Mouse (Mus musculus) v-Abl transformed pro-B cells (cell line): ENCODE data around the gene Baiap2l1.

Source experiments
- in situ Hi-C, 2 experiments: fragments of 400-800 bp; cut with MboI; formaldehyde crosslinking; loops; one replicate each; pipeline ENCODE4 v1.15.1; 2025; ENCODE audit not compliant: unreplicated experiment in 2 of 2

The Baiap2l1 gene

DNA sequence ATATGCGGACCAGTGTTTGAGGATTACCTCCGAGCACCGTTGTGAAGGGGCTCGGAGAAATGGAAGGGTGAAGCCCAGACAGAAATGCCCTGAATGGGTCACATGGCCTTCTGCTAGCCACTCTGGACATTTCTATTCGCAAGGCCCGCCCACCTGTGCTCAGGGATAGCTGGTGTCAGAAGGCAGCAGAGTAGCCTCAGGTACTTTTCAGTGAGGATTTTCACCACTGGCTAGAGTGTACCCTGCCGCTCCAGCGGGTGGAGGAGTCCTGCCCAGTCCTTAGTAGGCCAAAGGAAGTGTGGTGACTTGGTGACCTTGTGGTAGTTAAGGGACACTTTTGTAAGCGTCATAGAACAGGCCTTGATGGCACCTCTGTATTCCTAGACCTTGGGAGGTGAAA, 96.6 kb downstream of the Baiap2l1 start:
- in situ Hi-C loops, result no loop called here

DNA sequence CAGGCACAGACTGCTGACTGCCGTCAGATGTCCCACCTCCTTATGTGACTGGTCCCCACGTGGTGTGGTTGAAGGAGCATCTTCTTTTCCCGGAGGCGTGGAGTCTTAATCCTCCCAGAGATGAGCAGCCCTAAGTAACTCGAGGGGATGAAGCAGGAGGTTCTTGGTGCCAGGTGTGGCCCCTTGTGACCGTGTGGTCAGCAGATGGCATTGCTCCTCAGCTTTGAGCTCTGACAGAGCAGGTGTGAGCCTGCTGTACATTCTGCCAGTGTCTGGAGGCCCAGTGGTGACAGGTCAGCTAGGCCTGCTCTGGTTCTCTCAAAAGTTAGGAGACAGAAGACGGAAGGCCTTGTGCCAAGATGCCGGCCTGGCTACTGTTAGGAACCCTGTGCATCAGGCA, 97.4 kb downstream of the Baiap2l1 start:
- in situ Hi-C loops, result no loop called here

DNA sequence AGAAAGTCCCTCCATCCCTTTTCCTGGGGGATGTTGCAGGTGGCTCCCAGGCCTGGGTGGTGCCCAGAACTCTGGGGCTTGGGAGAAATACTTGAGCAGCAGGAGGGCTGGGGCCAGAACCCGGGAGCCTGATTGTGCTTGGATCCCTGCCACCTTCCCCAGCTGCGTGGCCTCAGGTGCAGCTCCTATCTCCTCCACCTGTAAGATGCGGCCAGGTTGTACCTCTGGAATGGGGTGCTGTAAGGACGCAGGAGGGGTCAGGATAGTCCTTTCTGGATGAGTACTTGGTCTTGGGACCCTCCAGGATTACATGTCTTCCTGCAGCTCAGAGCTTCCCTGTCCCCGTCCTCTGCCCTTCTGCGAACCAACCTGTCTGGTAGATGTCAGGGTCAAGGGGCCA, 98.7 kb downstream of the Baiap2l1 start:
- in situ Hi-C loops, result no loop called here

DNA sequence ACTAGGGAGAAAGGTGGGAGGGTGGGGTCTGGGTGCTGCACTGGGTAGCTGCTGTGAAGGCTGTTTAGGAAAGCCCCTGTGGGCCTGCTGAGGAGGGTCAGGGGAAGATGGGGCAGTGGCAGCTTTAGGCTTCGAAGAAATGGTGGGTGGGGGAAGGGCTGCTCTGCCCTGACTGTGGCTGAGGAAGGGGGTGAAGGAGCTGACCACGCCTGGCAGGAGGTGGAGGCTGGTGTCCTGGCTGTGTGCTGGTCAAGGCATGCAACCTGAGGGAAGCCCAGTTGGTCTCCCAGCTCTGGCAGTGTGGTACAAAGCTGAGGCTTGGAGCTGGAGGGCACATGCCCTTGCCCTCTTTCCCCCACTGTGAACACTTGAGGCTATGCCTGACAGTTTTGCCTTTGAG, 99.2 kb downstream of the Baiap2l1 start:
- in situ Hi-C loops, result no loop called here

DNA sequence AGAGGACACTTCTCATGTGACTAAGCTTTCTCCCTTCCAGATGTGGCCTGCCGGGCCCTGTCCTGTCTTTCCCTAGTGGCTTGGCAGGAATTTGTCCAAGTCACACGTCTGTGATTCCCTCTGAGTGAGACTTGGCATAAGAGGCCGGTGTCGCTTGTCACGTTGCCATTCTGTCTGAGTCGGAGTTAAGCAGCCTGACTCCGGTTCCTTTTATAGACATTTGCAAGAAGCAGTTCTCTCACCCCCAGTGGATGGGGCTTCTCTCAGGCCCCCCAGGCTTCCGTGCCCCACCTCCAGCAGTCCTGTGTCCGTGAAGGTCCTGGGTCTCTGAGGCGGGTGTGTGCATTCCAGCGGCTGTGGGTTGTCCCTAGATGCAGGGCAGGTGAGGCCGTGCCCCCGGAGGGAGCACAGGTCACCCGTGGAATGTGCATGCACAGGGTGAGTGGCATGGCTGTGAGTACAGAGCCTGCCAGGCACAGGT, 99.7 kb downstream of the Baiap2l1 start:
- in situ Hi-C loops, result no loop called here

DNA sequence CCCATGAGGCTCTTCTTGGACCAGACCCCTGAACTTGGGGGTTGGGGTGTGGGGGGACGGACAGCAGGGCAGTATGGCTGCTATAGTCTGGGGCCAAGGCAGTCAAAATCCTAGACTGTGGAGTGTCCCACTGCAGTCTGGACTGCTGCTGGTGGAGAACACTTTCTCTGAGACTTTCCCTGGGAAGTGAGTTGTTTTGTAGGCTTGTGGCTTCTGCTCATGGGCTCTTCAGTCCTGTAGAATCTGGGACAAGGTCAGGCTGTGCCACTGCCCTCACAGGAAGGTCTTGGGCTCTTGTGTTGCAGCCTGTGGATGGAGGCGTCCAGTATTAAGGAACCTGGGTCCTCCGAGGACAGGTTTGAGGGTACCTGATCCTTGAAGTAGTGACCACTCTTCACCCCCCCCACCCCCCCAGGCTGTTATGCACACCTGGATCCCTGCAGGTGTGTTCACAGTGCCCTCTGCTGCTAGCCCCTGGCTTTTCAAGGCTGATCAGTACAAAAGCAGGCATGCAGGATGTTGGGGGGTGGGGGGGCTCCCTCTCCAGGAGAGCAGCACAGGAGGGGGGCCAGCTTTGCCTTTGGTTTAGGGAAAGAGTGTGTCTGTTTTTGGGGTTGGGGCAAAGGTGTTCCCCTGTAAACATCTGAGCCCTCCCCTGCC, 100.3 kb downstream of the Baiap2l1 start:
- in situ Hi-C loops, result no loop called here

DNA sequence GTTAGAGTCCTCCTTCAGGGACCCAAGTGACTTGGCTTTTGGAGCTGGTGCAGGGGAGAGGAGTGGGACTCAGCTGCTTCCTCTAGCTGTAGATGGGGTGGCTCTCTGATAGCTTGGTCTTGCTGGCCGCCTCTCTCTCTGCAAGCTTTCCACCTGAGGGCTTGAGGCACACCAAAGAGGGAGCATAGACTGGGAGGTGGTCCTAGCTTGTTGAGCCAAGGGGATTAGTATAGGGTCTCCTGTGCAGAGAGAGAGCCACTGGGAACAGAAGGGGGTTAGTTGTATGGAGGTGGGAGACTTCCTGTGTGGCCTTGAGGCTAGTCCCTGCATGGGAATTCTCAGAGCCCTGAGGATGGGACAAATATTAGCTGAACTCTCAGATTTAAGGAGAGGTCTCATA, 101.0 kb downstream of the Baiap2l1 start:
- in situ Hi-C loops, result no loop called here

DNA sequence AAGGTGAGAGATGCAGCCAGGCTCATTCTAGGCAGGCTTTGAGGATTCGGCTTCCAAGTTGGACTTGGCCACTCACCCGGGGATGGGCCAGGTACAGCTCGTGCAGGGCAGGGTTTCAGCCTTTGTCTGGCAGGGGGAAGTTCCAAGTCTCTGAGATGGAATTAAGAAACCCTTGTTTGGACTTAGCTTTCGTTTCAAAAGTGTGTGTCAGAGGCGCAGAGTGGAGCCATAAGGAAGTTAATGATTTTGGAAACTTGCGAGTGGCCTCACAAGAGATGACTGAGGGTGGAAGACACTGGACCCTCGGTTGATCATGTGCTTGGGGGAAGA, 101.4 kb downstream of the Baiap2l1 start:
- in situ Hi-C loops, result no loop called here

DNA sequence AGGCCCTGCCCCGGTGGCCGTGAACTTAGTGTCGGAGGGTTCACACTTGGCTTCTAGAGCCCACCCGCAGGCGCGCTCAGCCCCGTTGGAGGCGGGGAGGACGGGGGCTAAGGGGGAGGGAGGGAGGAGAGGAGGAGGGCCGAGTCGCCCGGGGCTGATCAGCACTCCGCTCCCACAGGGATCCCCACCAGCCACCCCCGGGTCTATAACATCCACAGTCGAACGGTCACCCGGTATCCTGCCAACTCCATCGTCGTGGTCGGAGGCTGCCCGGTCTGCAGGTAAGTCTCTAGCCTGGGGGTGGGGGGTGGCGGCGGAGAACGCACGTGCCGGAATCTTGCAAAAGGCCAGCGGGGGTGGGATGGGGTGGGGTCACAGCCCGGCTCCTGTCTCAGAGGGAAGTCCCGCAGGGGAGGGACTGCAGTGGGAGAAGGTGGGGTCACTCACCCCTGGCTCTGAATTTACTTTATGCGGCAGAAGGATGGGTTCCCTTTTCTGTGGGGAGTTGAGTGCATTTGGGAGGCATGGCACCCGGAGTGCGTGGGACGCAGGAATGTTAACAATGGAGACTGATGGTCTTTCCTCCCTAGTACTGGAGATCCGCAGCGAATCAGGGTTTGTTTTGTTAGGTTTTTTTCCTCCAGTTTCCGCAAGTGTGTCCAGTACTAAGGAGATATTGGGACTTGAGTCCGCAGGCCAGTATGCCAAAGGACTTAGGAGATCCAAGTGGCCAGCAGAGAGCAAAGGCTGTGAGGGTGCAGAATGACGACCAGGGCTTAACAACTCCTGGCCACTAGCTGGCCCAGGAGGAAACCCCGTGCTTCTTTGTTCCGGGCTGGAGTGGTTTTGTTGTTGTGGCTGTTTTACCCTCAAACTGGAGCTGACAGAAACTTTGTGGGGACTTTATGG, 102.0 kb downstream of the Baiap2l1 start:
- in situ Hi-C loops, result no loop called here

DNA sequence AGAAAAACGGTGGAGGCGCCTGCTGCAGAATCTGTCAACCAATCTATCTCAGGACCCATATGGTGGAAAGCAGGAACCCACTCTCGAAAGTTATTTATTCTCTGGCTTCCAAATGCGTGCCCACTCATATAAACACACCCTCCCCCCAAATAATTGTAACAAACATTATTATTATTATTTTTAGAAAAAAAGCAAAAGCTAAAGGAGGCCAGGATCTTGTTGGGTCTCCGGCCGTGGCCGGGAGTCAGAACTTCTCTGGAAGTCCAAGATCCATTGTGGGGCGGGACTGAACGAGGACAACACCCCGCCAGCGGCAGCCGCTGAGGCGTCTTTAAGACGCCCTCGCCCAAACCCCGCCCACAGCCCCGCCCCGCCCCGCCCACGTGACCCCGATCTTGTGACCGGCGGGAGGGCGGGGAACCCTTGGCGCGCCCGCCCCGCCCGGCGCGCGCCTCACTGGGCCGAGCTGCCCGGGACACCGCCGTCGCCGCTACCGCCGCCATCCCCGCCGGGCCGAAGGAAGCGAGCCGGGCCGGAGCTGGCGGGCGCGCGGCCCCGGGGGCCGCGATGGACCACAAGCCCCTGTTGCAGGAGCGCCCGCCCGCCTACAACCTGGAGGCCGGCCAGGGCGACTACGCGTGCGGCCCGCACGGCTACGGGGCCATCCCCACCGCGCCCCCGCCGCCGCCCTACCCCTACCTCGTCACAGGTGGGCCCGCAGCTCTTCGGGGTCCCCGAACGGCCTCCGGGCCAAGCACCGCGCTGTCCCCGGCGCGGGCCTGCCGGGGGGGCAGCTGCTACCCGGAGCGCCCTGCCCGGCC, 102.9 kb downstream of the Baiap2l1 start:
- in situ Hi-C loops, result no loop called here

DNA sequence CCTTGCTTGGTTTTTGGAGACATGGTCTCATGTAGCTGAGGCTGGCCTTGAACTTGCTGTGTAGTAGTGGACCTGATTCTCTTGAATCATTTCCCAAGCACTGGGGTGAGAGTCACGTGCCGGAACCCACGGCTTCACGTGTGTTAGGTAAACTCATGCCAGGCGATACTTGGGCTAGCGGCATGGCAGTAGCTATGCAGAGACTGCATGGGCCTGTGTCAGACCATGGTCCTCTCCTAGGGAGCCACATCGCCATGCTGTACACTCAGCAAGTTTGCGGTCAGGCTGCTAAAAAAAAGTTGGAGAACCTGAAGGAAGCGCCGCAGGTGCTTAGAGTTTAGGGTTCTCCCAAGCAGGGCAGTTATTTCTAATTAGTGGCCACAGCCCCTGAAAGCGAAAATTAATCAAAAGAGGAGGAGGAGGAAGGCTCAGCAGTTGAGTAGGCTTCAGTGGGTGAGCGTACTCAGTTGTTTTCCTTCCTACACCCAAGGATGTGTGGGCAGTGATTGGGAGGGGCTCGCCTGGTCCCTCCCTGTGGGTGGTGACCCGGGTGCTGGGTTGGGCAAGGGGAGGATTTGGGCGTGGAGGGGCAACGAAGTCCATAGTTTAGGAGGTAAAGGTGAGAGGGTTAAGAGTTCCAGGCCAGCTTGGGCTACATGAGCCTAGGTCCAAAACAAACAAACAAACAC, 103.6 kb downstream of the Baiap2l1 start:
- in situ Hi-C loops, result no loop called here

DNA sequence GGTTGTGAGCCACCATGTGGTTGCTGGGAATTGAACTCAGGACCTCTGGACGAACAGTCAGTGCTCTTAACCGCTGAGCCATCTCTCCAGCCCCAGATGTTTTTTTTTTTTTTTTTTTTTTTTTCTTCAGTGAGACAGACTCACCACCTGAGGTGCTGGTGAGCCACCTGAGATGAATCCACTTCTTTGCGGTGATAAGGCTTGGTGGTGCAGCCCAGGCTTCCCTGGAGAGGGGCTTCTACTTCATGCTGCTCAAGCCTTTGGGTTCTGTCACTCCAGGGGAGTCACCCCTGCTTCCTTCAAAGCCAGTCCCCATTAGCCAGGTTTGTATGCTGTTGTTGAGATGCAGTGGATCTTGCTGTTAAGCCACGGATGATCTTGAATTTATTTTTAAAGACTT, 104.7 kb downstream of the Baiap2l1 start:
- in situ Hi-C loops, result no loop called here

DNA sequence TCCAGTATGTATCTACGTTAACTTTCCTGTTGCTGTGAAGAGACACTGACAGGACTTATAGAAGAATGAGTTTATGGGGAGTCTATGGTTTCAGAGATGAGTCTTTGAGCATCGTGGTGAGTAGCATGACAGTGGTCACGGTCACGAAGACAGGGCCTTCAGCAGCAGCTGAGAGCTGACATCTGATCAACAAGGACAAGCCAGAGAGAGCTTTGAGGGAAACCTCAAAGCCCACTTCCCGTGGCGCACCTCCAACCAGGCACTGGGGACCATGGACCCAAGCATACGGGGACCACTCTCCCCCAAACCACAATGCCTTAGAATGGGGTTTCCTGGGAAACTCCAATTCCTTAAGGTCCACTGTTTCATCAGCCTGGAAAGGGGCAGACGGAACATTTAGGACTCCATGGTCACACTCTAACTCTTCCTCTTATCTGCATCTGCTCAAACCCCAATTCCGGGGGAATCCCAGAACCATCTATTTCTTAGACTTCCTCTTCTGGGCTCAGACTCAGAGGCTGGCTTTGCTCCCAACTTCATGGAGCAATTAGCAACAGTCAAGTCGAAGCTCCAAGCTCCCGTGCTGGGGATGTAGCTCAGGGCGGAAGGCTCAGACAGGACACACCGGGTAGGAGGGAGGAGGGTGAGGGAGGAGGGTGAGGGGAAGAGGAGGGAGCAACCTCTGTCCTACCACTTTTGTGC, 105.9 kb downstream of the Baiap2l1 start:
- in situ Hi-C loops, result no loop called here

DNA sequence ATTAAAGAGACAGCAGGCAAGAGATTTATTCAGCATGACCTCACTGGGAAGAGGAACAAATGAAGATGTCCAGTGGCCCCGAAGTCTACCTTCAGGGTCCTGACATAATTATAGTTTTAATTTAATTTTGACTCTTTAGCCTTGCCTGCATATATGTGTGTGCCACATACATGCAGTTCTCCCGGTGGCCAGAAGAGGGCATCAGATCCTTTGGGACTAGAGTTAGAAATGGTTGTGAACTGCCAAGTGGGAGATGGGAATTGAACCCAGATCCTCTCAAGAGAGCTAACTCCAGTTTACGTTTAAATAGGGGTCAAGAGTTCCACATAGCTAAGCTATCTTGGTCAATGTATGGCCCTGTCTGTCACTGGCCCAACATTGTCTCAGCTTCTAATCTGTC, 108.0 kb downstream of the Baiap2l1 start:
- in situ Hi-C loops, result no loop called here

DNA sequence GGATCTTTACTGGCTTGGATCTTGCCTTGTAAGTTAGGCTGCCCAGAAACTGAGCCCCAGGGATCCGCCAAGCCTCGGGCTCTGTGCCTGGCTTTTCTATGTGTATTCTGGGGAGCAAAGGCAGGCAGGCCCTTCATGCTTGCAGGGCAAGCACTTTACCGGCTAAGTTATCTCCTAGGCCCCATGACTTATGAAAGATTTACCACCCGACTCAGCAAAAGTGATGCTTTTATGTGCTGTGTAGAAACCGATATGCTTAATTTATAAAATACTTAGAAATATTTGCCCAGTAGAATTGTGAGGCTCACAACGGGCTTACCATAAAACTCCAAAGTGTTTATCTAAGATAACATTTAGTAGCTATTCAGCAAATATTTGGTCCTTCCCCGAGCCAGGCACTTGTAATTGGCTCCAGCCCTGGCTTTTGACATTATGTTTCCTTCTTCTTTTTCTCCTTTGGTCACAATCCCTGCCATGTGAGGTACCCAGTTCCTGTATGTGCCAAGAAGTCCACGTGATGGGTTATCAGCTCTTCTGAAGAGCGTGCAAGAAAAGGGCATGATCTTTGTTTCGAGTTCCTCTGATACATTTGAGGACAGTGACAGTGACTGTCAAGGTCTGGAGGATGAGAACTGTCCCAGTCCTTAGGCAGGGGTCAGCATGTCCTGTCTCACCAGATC, 109.9 kb downstream of the Baiap2l1 start:
- in situ Hi-C loops, result no loop called here

DNA sequence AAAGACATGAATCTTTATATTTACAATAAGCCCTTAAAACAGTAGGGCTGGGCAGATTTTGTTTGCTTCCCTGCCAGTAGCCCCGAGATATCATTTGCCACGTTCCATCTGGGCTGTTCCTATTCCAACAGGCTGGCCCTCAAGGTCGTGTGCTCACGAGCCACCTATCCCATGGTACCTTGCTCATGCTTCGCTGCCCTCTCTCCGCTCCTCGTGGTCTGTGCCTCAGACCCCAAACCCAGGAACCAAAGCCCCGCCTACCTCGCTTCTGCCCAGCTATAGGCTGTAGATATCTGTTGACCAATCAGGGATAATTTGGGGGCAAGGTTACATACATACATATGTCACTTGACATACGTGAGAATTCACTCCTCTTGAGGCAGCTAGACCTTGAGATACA, 110.6 kb downstream of the Baiap2l1 start:
- in situ Hi-C loops, result no loop called here

DNA sequence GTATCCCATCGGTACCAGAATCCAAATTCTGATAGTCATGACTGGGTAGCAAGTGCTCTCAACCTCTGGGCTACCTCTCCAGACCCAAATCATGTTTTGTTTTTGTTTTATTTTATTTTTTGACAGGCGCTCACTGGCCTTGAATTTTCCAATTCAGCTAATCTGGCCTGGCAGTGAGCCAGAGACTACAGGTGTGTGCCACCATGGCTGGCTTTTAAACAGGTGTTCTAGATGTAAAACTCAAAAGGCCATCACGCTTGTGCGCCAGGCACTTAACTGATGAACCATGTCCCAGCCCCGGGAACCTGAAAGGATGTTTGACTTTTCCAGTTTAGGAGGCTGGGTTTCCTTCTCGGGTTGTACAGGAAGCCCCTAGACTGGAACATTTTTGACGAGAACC, 111.2 kb downstream of the Baiap2l1 start:
- in situ Hi-C loops, result no loop called here

DNA sequence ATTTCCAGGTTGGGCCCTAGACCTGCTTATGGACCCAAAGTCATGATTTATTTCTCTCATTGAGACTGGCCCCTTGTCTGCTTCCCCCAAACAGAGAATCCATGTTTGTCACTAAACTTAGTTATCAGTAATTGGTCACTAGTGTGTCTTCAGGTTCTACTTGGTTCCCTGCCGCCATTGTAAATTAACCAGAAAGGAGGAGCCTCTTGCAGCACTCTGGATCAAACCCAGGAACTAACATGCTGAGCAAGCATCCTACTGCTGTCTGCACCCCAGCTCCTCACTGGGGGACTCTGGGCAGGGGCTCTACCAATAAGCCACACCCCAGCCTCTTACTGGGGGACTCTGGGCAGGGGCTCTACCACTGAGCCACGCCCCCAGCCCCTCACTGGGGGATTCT, 112.3 kb downstream of the Baiap2l1 start:
- in situ Hi-C loops, result no loop called here

DNA sequence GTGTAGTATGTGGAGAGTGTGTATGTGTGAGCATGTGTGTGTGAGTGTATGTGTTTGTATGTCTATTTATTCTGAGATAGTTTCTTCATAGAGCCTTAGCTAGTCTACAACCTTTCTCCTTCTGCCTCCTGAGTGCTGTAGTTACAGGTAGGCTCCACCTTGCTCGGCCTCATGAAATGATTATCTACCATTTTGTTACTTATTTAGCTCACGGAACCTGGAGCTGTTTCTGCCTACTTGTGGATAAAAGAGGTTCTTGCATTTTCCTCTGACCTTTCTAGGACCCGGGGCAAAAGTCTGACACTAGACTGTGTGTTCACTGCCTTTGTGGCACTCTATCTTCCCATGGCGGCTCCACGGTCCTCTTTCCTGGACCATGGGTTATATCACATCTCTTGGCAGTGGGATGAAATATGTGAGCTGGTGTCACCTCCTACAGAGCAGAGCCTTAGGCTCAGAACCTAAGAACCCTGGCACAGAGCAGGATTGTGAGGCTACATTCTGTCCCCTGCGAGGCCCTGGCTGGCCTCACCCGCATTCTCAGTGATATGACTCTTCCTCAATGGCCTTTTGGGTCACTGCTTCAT, 113.9 kb downstream of the Baiap2l1 start, which contains the start of gene Bri3:
Gene Bri3 (plus strand): TSS at position 537 of the 587 bp plus-strand sequence.
- in situ Hi-C loops, result no loop called here
